Mouse (Mus musculus) stomach, embryonic 14.5 days (tissue): ENCODE measurements at regions not wholly inside any gene's neighbourhood (a gene's known extent, or its start where the extent isn't known, plus 50 kb on each side); places are given as distances from the start of the nearest gene placed in this dataset.

ENCODE experiments used
- ATAC-seq: fragments of 200-750 bp; cut with Nextera tagmentation; 2 replicates; pipeline ENCODE4 v1.8.0; 2017; ENCODE audit warnings: low read depth, moderate TSS enrichment; ENCODE audit not compliant: insufficient number of reproducible peaks, insufficient read depth, low FRiP score
- H3K27ac ChIP-seq: fragments of 300-500 bp; sonication (generic); 2 replicates; pipeline ENCODE4 v1.5.1; 2014; ENCODE audit warnings: mild to moderate bottlenecking, low read length, moderate library complexity, mixed read lengths
- H3K27me3 ChIP-seq: fragments of 300-500 bp; sonication (generic); 2 replicates; pipeline ENCODE4 v1.6.1; 2014; ENCODE audit warnings: low read length, control low read depth, mixed read lengths; ENCODE audit not compliant: control insufficient read depth, insufficient read depth
- H3K36me3 ChIP-seq: fragments of 300-500 bp; sonication (generic); 2 replicates; pipeline ENCODE4 v1.6.1; 2014; ENCODE audit warnings: mild to moderate bottlenecking, control low read depth, low read length, moderate library complexity, mixed read lengths; ENCODE audit not compliant: control insufficient read depth, insufficient read depth
- H3K4me1 ChIP-seq: fragments of 300-500 bp; sonication (generic); 2 replicates; pipeline ENCODE4 v1.6.1; 2014; ENCODE audit warnings: low read length, control low read depth, mixed read lengths; ENCODE audit not compliant: control insufficient read depth, insufficient read depth
- H3K4me2 ChIP-seq: fragments of 300-500 bp; sonication (generic); replicated peaks from 2 replicates; pipeline ENCODE4 v1.6.1; 2014; ENCODE audit warnings: low read depth, low read length, control low read depth
- H3K4me3 ChIP-seq: fragments of 300-500 bp; sonication (generic); 2 replicates; pipeline ENCODE4 v1.5.1; 2014; ENCODE audit warnings: low read depth, low read length, control low read depth
- H3K9ac ChIP-seq: fragments of 300-500 bp; sonication (generic); replicated peaks from 2 replicates; pipeline ENCODE4 v1.6.1; 2014; ENCODE audit warnings: low read depth, mild to moderate bottlenecking, control low read depth, low read length, moderate library complexity, mixed read lengths
- H3K9me3 ChIP-seq: fragments of 300-500 bp; sonication (generic); 2 replicates; pipeline ENCODE4 v1.6.1; 2016; ENCODE audit warnings: low read depth, low read length, control low read depth; ENCODE audit not compliant: control insufficient read depth
- whole genome bisulfite sequencing: fragments of 180-500 bp; shearing (Covaris S2); extraction: QIAGEN DNeasy Blood & Tissue Kit; methylation state at CpG from one replicate; pipeline ENCODE4 v1.1.7; 2014; 5-methylcytosine and 5-hydroxymethylcytosine counted together

GRCm38 (mm10) chr16:52795184-52795583 lies 341.3 kb upstream of the Alcam start:
- H3K9me3 ChIP-seq, result no peaks in the 10 kb centered on the region
- H3K4me1 ChIP-seq, result no peaks in the 10 kb centered on the region
- ATAC-seq, result no peak
- H3K4me3 ChIP-seq, result no peak overlapping the region
- 91% methylated on average over 1 of the region's 1 CpGs for WGBS
- no peak overlapping the region for H3K9ac ChIP-seq
- no peaks in the 10 kb centered on the region for H3K27me3 ChIP-seq
- no peak overlapping the region for H3K27ac ChIP-seq
- H3K4me2 ChIP-seq, result no peak overlapping the region
- no peaks in the 10 kb centered on the region for H3K36me3 ChIP-seq

GRCm38 (mm10) chr16:52789946-52790345 lies 336.1 kb upstream of the Alcam start:
- Histone ChIP-seq H3K4me3 (no peak overlapping the region), H3K4me2 (no peak overlapping the region), H3K27me3 (no peaks in the 10 kb centered on the region), H3K9me3 (no peaks in the 10 kb centered on the region), H3K9ac (no peak overlapping the region), H3K36me3 (no peaks in the 10 kb centered on the region), H3K4me1 (no peaks in the 10 kb centered on the region), H3K27ac (no peak overlapping the region)
- ATAC-seq, result no peak
- WGBS, result 63% methylated on average over 1 of the region's 1 CpGs

GRCm38 (mm10) chr16:52747744-52748143 lies 293.9 kb upstream of the Alcam start:
- Histone ChIP-seq H3K27me3 (no peaks in the 10 kb centered on the region), H3K9me3 (no peaks in the 10 kb centered on the region), H3K27ac (no peak overlapping the region), H3K4me2 (no peak overlapping the region), H3K4me3 (no peak overlapping the region), H3K9ac (no peak overlapping the region), H3K36me3 (no peaks in the 10 kb centered on the region), H3K4me1 (no peaks in the 10 kb centered on the region)
- WGBS, result 88% methylated on average over 3 of the region's 3 CpGs
- no peak for ATAC-seq

DNA sequence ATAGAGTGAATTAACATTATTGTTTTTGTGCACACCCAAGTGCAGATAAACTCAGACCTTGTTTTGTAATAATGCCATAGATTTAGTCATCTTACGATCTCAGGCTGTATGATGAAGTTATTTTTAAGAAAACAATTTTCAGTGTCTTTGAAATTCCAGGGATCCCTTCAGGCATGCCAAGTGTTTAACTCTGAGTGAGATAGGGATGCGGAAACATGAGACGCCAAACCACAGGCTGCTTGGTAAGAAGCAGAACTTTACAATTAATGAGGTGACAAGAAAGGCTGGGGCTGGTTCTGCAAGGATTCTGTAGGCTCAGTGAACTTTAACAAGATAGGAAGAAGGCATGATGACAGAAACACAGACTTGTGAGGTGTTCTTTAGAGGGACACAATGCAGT lies 292.3 kb upstream of the Alcam start:
- Histone ChIP-seq H3K9ac (no peak overlapping the region), H3K27ac (no peak overlapping the region), H3K9me3 (no peaks in the 10 kb centered on the region), H3K27me3 (no peaks in the 10 kb centered on the region), H3K36me3 (no peaks in the 10 kb centered on the region), H3K4me3 (no peak overlapping the region), H3K4me2 (no peak overlapping the region), H3K4me1 (no peaks in the 10 kb centered on the region)
- WGBS, result 50% methylated on average over 3 of the region's 3 CpGs
- no peak for ATAC-seq

- Histone ChIP-seq H3K27me3 (no peaks in the 10 kb centered on the region), H3K36me3 (no peaks in the 10 kb centered on the region), H3K9ac (no peak overlapping the region), H3K4me2 (no peak overlapping the region), H3K27ac (no peak overlapping the region), H3K4me3 (no peak overlapping the region), H3K9me3 (no peaks in the 10 kb centered on the region), H3K4me1 (no peaks in the 10 kb centered on the region)
- ATAC-seq, result no peak
- 67% methylated on average over 5 of the region's 5 CpGs for WGBS
Observed at GRCm38 (mm10) chr16:52744720-52745119, 290.8 kb upstream of the Alcam start.

- 65% methylated on average over 3 of the region's 3 CpGs for WGBS
- Histone ChIP-seq H3K4me2 (no peak overlapping the region), H3K9me3 (no peaks in the 10 kb centered on the region)
Observed at GRCm38 (mm10) chr16:52742166-52742565, 288.3 kb upstream of the Alcam start.

GRCm38 (mm10) chr16:52726120-52726844 lies 272.4 kb upstream of the Alcam start:
- no peaks in the 10 kb centered on the region for H3K4me1 ChIP-seq
- 84% methylated on average over 3 of the region's 3 CpGs for WGBS
- no peak for ATAC-seq

More at GRCm38 (mm10) chr16:52742166-52742565, 288.3 kb upstream of the Alcam start:
- no peak overlapping the region for H3K27ac ChIP-seq
- no peaks in the 10 kb centered on the region for H3K4me1 ChIP-seq
- H3K4me3 ChIP-seq, result no peak overlapping the region
- H3K27me3 ChIP-seq, result no peaks in the 10 kb centered on the region
- H3K36me3 ChIP-seq, result no peaks in the 10 kb centered on the region
- ATAC-seq, result no peak
- H3K9ac ChIP-seq, result no peak overlapping the region

DNA sequence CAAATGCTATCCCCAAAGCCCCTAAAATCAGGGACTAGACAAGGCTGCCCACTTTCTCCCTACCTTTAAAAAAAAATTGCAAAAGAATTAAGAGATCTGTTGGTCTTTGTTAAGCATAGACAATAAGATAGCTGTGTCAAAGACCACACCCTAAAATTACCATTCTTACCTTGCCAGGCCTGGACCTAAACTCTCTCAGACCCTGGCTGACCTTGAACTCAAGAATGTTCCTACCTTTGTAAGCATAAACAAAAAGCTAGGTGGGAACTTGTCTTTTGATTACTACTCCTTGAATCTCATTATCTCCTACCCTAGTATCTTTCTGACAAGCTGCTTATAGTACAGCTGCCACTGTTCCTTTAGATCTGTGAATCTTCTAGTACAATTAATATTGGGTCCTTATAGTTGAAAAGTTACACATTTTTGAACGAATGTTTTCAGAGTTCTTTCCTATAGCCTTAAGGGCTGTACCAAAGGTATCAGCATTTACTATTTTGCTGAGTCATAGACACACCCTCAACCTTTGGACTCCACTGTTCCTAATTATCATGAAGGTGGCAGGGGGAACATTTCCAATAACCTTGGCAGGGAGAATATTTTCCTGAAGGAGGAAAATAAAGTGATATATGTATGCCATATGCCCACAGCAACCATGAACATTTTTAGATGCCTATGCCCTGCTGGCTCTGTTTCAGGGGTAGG lies 264.5 kb upstream of the Alcam start:
- no peaks in the 10 kb centered on the region for H3K4me1 ChIP-seq
- no peaks in the 10 kb centered on the region for H3K36me3 ChIP-seq
- ATAC-seq, result no peak
- no peaks in the 10 kb centered on the region for H3K27me3 ChIP-seq
- H3K4me2 ChIP-seq, result no peak overlapping the region
- H3K9ac ChIP-seq, result no peak overlapping the region
- WGBS, result 81% methylated on average over 1 of the region's 1 CpGs
- no peak overlapping the region for H3K4me3 ChIP-seq
- no peak overlapping the region for H3K27ac ChIP-seq
- H3K9me3 ChIP-seq, result no peaks in the 10 kb centered on the region

More at GRCm38 (mm10) chr16:52726120-52726844, 272.4 kb upstream of the Alcam start:
- no peaks in the 10 kb centered on the region for H3K27me3 ChIP-seq
- no peak overlapping the region for H3K4me3 ChIP-seq
- no peak overlapping the region for H3K27ac ChIP-seq
- H3K9me3 ChIP-seq, result no peaks in the 10 kb centered on the region
- no peak overlapping the region for H3K4me2 ChIP-seq
- no peaks in the 10 kb centered on the region for H3K36me3 ChIP-seq
- no peak overlapping the region for H3K9ac ChIP-seq
